Mouse (Mus musculus) thymus, postnatal 25 days (tissue): Measurements from ENCODE around the gene Ndel1.

Source experiments
- DNase-seq: peaks from one replicate; pipeline ENCODE4 v3.0.0; 2022

Ndel1 gene

GRCm38 (mm10) chr11:68871748-68872147 is at the start of gene Ndel1:
Ndel1 (minus strand) TSS chr11:68871858.
- DNase-seq, result peak; percentile 10

- DNase-seq, result no peak
Measured at GRCm38 (mm10) chr11:68914566-68914965, 42.9 kb upstream of the Ndel1 start.

GRCm38 (mm10) chr11:68911531-68912177 is 40.0 kb upstream of the Ndel1 start:
- DNase-seq, result no peak

- DNase-seq, result no peak
Measured at GRCm38 (mm10) chr11:68908846-68909503, 37.3 kb upstream of the Ndel1 start.

GRCm38 (mm10) chr11:68907251-68907650 is 35.6 kb upstream of the Ndel1 start:
- no peak for DNase-seq

GRCm38 (mm10) chr11:68906461-68906790 is 34.8 kb upstream of the Ndel1 start:
- DNase-seq, result no peak

GRCm38 (mm10) chr11:68905665-68906460 is 34.2 kb upstream of the Ndel1 start:
- DNase-seq, result no peak

GRCm38 (mm10) chr11:68905138-68905531 is 33.5 kb upstream of the Ndel1 start:
- no peak for DNase-seq

- DNase-seq, result peak; percentile 76
Measured at GRCm38 (mm10) chr11:68904375-68905137, 32.9 kb upstream of the Ndel1 start.

- no peak for DNase-seq
Measured at GRCm38 (mm10) chr11:68903775-68904174, 32.1 kb upstream of the Ndel1 start.

- no peak for DNase-seq
Measured at GRCm38 (mm10) chr11:68902823-68903222, 31.2 kb upstream of the Ndel1 start.

- DNase-seq, result no peak
Measured at GRCm38 (mm10) chr11:68902367-68902766, 30.7 kb upstream of the Ndel1 start.

- no peak for DNase-seq
Measured at GRCm38 (mm10) chr11:68902047-68902364, 30.3 kb upstream of the Ndel1 start.

GRCm38 (mm10) chr11:68901351-68902046 is 29.8 kb upstream of the Ndel1 start, which contains the start of gene Rpl26:
Rpl26 (plus strand) TSS chr11:68901583.
- DNase-seq, result peak; percentile 98

- no peak for DNase-seq
Measured at GRCm38 (mm10) chr11:68900519-68901350, 29.1 kb upstream of the Ndel1 start.

- no peak for DNase-seq
Measured at GRCm38 (mm10) chr11:68899815-68900214, 28.2 kb upstream of the Ndel1 start.

- no peak for DNase-seq
Measured at GRCm38 (mm10) chr11:68898790-68899189, 27.1 kb upstream of the Ndel1 start.

- DNase-seq, result no peak
Measured at GRCm38 (mm10) chr11:68897838-68898237, 26.2 kb upstream of the Ndel1 start.

GRCm38 (mm10) chr11:68897120-68897519 is 25.5 kb upstream of the Ndel1 start:
- peak; percentile 60 for DNase-seq

- DNase-seq, result no peak
Measured at GRCm38 (mm10) chr11:68896247-68896646, 24.6 kb upstream of the Ndel1 start.

GRCm38 (mm10) chr11:68893911-68894464 is 22.3 kb upstream of the Ndel1 start:
- no peak for DNase-seq
